Mouse (Mus musculus) large intestine, adult 2 months (tissue): ENCODE data around the gene Cdc42se2. TPM values are rescaled to one million over a fixed set of nuclear protein-coding genes. Genes with fewer than 3 reads are reported as not detected.
A peak's percentile ranks its signal among the peaks of the same experiment; 100 is the strongest.

Experiments used
- DNase-seq: peaks from one replicate; pipeline ENCODE4 v3.0.0-alpha.2; 2012; ENCODE audit warnings: low read depth, low spot score
- WGBS: fragments of 180-500 bp; shearing (Covaris S2); methylation state at CpG from one replicate; pipeline ENCODE4 v1.1.7; 2018; 5-methylcytosine and 5-hydroxymethylcytosine counted together
- polyA plus RNA-seq: library from polyadenylated mRNA; depleted of rRNA; stranded (reverse); fragments of >200 nt; gene quantifications from 2 replicates; pipeline ENCODE4 v1.2.3, GENCODE M21; 2012

Gene Cdc42se2
- polyA plus RNA-seq, 1 experiment, result 81.0 TPM

DNA sequence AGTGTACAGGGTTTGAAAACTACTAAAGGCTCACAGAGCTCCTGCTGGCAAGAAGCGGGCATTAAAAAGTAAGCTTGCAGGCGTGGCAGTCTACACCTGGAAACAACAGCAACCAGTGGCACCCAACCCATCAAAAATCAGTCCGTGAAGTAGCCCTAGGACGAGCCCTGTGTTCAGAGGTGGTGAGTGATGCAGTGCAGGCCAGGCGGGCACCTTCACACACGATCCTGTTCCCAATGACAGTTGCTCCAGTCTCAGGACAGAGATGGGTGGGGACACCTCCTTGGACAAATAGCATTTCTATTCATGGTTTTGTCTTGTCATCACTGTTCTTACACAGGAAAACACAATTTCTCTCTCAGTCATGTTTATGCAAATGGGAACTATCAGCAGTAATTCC is 65.4 kb downstream of the Cdc42se2 start:
- WGBS, result 78% methylated on average over 6 of the region's 6 CpGs

DNA sequence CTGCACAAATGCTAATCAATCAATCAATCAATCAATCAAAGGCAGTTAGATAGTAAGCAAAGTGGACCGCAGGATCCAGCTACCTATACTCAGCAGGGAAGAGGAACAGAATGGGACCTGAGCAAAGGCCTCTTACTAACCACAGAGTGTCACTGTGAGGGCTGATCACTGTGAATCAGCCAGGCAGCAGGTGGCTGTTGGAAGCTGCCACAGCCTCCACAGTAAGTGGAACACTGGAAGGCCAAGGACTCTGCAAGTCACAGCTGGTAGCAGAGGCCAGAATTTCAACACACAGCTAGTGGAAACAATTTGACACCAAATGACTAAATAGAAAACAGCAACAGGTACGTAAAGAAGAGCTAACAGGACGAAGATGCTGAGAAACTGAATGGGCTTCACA is 68.9 kb downstream of the Cdc42se2 start:
- 86% methylated on average over 3 of the region's 3 CpGs for WGBS
- no peak for DNase-seq

More for the DNA sequence above, 65.4 kb downstream of the Cdc42se2 start:
- no peak for DNase-seq

DNA sequence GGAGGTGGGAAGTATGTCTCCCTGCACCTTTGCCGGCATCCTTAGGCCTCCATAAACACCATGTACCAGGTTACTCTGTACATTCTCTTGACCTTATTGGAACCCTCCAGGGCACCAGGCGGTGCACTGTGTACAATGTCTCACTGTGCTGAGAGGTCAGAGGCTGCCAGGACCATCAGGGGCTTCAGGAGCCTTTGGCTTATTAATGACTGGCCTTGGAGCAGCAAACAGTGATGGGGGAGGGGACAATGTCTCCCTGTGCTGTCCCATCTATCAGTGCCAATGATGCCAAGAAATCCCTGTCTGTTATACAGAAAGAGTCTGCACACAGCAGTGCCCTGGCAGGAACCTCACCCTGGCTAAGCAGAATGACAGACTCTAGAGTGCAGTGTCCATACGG is 69.6 kb downstream of the Cdc42se2 start:
- no peak for DNase-seq
- 93% methylated on average over 3 of the region's 3 CpGs for WGBS

DNA sequence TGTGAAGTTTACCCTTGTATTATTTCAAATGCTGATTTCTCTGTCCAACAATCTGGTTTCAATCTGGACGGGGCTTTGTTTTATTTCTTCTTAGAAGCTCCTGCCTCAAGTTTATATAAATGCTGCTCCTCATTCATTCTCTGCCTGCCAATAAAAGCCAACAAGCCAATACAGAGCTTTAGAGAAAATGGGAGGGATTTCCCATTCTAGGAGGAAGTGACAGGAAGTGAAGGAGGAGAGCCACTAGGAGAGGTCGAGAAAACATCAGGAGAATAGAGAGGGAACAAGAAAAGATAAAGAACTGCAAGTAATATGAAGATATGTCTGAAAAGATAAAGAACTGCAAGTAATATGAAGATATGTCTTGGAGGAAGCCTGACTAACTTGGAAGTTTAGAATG is 74.6 kb downstream of the Cdc42se2 start:
- no peak for DNase-seq
- 69% methylated on average over 2 of the region's 2 CpGs for WGBS

DNA sequence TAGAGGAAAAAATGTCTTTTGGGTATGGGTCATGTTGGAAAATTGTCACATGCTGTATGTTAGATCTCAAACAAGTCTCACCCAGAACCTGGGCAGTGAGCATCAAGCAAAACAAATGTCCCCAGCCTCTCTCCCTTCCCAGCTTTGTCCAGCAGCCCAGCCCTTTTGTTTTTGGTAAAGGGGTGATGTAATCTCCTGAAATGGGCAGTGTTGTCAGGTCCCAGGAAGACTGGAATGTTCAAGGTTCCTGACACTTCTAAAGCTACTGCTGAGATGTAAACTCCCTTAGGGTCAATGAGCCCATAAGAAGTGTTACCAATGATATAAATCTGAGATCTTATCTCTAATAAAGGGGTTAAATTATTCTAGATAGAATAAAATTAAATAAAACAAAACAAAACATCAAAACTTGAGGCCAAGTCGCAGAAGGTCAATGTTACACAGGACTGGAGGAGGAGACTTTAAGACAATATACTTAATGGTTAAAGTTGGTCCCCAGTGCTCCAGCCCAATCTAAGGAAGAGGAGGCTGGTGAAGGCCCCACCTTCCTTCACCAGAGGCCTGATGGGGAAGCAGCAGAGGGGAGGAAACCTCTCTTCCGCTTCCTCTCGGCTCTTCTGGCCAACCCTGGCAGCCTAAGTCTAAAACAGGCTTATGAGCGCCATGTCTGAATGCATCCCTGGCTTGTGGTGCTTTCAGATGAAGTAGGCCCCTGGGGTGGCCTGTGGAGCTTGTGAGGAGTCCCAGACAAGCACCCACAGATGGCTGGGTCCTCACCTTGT is 76.8 kb downstream of the Cdc42se2 start:
- no peak for DNase-seq
- WGBS, result 84% methylated on average over 4 of the region's 4 CpGs

DNA sequence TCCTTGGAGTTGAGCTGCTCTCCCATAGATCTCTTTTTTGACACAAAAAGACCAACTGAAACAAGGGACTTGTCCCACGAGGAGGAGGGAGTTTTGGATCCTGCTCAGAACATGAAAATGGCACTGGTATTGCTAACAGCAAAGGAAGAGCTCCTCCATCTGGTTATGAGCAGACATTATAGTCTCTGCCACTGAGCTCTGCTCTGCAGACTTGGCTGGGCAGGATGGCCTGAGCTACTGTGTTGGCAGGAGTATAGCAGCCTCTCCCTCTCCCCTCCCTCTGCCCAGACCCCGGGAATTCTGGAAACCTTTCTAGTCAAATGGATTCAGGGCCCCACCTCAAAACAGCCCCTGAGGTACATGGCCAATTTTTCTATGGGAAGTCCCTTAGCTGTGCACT is 77.8 kb downstream of the Cdc42se2 start:
- no peak for DNase-seq
- 46% methylated on average over 2 of the region's 2 CpGs for WGBS

DNA sequence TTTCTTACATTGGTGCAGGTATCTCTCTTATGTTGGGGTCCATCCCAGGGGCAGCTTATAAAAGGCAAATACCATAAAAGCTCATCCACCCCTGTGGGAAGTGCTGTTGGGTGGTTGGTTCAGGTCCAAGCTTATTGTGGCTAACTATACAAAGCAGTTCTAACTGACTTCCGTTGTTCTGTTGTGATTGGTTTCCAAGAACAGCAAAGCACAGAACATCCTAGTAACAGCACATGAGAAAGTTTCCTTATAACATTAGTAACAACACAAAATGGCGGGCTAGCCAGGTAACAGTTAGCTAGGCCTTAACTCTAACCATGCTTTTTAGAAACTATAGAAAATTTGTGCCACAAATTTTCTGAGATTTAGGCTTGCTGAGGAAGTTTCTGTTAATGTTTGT is 79.3 kb downstream of the Cdc42se2 start:
- WGBS, result 78% methylated on average over 2 of the region's 2 CpGs
- no peak for DNase-seq

DNA sequence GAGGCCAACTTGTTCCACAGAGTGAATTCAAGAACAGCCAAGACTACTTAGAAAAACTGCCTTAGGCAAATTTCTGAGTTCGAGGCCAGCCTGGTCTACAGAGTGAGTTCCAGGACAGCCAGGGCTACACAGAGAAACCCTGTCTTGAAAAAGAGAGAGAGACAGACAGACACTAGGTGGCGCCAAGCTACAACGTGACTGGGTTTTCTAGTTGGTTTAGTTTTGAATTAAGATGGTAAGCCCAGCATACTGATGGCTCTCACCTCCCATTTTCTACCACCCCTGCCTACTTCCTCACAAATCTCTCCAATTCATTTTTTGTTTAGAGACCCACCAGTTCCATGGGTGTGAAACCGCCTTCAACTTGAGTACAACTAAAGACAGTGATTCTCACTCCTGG is 84.2 kb downstream of the Cdc42se2 start:
- DNase-seq, result peak; percentile 40
- 28% methylated on average over 4 of the region's 4 CpGs for WGBS

DNA sequence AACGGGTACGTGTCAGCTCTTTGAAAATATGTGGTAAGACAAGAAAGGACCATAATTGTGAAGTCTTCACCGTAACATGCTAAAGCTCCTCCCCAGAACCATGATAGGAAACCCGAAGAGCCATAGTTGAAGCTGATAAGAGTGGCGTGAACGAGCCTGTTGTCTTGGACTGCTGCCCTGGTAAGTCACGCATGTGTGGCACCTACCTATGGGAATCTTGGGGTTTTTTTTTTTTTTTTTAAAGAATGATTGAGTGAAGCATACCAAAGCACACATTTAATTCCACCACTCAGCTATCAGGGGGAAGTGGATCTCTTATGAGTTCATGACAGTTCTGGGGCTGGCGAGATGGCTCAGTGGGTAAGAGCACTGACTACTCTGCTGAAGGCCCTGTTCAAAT is 85.6 kb downstream of the Cdc42se2 start:
- WGBS, result 69% methylated on average over 8 of the region's 8 CpGs

DNA sequence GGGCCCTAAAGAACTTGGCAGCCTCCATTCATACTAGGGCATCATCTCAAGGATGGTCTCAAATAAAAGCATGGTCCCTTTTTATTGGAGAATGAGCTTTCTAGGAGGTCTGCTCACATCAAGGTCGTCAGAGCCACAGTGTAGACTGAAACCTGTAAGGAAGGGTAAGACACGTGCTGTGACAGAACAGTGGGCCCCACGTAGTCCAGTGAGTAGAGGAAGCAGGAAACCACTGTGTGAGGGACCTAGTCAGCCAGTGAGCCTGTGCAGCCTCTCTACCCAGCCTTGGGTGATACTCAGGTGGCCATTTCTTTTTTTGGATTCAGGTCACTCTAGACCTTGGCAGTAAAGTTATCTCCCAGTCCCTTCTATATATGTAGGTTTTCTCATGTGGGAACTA is 87.5 kb downstream of the Cdc42se2 start:
- 73% methylated on average over 3 of the region's 3 CpGs for WGBS
- no peak for DNase-seq

More for the DNA sequence above, 85.6 kb downstream of the Cdc42se2 start:
- DNase-seq, result no peak

DNA sequence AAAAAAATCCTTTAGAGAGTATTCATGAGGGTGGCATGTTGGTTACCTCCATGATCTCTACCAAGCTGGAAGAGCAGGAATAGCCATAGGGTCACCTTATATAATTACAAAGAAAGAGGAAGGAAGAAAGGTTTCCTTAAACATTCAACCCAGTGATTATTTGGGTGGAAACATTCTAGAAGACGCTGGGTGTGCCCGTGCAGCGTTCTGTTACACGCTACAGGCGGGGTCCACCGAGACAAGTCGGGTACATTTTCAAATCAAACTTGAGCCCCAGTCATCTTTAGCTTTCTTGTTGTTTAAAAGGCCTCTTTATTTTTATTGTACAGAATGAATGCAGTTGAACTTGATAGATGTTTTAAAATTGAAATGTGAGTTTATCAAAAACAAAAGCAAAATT is 88.8 kb downstream of the Cdc42se2 start:
- no peak for DNase-seq
- 85% methylated on average over 7 of the region's 7 CpGs for WGBS

DNA sequence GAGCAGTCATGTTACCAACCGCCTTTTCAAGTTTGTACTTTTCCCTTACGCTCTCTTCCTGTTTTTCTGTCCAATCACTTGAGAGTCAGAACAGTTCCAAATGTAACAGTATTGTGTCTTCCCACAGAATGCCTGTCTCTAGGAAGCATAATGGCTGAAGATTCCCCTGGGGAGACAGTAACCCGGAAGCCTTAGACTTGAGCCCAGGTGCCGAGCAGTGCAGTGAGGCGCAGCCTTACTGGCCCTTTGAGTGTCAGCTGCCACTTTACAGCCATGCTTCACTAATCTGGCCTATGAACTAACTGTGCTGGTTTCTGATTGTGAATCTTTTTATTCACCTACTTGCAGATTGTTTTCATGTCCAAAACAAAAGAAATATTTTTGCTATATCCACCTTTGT is 89.9 kb downstream of the Cdc42se2 start:
- DNase-seq, result no peak
- 87% methylated on average over 5 of the region's 5 CpGs for WGBS

DNA sequence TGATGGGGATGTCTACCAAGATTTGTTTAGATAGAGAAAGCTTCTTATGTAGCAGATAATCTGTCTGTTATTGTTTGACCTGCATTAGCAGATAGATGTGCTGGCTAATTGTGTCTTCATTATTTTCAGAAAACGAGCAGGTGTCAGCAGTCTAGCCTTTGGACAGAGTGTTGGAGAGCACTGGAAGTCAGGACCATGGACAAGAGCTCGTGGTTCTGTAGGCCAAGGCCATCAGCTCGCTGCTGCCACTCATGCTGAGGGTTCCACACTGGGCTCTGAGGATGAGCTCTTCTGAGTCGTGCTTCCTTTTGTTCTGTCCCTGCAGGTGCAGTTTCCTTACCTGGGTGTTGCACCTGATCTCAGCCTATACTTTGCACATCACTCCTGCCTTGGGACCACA is 91.5 kb downstream of the Cdc42se2 start:
- WGBS, result 56% methylated on average over 4 of the region's 4 CpGs
- DNase-seq, result no peak

DNA sequence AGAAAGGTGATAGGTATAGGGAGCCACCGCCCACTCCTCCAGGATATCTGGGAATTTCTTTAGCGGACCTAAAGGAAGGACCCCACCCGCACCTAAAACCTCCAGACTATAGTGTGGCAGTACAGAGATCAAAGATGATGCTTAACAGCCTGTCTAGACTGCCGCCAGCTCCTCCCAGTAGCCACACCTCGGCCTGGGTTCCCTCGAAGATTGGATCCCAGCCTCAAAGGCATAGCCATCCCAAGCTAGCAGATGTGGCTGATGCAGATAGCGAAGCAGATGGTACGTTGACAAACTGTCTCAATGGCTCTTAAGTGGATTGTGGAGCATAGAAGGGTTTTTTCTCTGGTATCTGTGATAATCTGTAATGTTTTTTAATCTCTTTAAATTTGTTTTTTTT is 93.2 kb downstream of the Cdc42se2 start:
- WGBS, result 73% methylated on average over 8 of the region's 8 CpGs
- no peak for DNase-seq

DNA sequence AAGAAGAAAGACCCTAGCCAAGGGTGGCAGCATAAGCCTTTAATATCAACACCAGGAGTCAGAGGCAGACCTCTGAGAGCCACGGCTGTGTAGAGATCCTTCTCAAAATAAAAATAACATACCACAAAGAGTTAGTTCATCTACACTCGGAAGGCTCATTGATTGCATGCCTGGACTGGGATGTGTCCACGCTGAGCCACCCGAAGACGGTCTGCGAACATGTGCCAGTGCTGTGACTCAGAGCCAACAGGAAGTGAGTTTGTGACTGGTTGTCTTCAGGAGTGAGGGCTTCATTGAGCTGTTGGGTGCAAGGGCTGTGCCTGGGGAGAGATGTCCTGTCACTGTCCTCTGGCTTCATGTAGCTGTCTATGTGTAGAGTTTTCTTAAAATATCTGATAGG is 93.8 kb downstream of the Cdc42se2 start:
- WGBS, result 57% methylated on average over 6 of the region's 6 CpGs
- DNase-seq, result no peak

DNA sequence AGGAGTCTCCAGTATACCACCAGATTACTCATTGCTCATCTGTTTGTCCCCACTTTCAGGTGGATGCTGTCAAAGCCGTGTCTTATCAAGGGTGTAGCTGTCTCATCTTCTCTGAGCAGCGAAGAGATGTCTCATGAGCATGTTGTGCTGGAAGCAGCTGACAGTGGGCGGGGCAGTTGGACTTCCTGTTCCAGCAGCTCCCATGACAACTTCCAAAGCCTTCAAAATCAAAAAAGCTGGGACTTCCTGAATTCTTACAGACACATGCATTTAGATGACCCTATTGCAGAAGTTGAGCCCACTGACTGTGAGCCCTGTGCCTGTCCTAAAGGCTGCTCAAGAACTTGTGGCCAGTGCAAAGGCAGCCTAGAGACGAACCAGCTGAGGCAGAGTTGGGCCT is 96.3 kb downstream of the Cdc42se2 start:
- no peak for DNase-seq
- 62% methylated on average over 4 of the region's 4 CpGs for WGBS

DNA sequence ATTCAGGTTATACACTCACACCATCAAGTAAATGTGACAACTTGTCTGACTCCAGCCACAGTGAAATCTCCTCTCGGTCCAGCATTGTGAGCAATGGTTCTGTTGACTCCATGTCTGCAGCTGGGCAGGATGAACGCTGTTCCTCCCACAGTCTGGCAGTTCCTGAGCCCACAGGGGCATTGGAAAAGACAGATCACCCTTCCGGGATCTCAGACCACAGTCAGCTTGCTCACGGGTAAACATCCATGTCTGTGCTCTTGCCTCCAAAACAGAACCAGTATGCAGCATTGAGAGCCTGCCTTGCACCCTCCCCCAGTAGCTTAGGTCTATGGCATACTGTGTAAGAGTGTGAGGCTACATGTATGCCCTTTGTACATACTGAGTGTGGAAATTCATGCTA is 97.3 kb downstream of the Cdc42se2 start:
- WGBS, result 85% methylated on average over 4 of the region's 4 CpGs
- DNase-seq, result no peak

DNA sequence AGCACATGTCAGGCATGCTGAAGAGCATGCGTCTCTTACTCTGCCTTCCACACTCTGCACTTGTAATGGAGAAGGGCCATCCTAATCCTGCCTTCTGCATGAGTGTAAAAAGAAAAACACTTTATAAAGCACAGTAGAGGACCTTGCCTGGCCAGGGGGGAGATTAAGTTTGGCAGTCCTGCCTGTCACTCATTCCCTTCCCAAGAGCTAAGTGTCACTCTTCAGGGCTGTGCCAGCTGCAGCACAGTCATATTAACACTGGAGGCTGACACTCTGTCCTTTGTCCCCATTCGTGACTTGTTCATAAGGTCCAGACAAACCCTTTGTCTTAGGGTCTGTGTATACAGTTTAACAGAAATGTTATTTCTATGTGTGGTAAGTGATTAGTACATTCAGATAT is 102.6 kb downstream of the Cdc42se2 start:
- DNase-seq, result no peak
- WGBS, result 92% methylated on average over 2 of the region's 2 CpGs

DNA sequence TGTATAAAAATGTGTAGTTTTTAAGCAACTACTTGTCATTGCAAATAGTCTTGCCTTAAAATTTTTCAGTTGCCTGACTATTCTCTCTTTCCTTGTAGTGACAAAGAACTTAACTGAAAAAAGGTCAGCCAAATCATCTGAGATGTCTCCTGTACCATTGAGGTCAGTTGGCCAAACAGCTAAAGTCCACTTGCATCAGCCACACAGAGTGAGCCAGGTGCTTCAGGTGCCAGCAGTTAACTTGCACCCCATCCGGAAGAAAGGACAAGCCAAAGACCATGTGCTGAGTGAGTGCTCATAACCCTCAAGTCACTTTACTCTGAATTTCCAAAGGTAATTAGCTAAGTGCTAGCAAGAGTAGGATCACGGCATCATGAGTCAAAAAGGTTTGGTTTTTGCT is 108.3 kb downstream of the Cdc42se2 start:
- WGBS, result 93% methylated on average over 2 of the region's 2 CpGs
- no peak for DNase-seq

DNA sequence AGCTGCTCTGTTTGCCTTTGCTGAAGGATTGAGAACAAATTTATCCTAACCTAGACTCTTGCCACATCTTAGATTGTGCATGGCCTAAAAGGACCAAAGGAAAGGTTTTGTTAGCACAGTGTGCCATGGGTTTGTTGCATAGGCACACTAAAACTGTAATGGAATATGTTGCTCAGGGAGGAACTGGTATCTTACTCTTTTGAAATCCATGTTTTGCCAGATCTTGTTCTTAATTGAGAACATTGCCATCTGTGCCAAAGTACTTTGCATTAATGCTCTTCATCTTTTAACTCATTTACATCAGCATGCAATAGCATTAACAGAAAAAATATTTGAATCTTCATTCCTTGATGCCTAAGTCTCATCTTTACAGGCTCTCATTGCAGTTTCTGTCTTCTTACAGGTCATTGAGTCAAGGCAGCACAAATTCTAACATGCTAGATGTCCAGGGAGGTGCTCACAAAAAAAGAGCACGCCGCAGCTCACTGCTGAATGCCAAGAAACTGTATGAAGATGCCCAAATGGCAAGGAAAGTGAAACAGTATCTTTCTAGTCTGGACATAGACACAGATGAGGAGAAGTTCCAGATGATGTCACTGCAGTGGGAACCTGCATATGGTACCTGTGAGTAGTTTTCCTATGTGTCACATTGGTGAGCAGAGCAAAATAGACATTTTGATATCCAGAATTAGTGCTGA is 111.5 kb downstream of the Cdc42se2 start:
- 99% methylated on average over 2 of the region's 2 CpGs for WGBS
- DNase-seq, result no peak

DNA sequence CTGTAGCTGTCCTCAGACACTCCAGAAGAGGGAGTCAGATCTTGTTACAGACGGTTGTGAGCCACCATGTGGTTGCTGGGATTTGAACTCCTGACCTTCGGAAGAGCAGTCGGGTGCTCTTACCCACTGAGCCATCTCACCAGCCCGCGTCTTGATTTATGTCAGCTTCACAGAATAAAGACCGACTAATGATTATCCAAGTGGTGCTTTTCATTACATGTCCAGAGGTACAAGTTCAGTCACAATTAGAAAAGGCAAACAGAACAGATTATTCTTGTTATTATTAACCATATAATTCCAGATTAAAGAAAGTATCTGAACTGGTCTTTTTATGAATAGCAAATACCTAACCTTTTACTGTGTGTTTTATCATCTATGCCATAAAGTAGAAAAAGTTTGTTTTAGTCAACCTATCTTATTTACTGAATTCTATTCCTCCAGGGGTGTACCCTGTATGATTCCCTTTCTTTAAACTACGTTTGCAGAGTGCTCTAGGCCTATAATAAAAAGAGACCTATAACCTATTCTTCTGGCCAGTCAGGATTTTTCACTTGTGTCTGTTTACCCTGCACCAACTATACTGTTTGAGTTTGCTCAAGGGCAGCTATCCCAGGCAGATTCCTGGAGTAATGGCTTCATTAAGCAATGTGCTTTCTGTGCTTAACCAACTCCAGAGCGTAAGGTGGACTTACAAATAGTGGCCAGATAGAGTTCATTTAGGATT is 113.7 kb downstream of the Cdc42se2 start:
- no peak for DNase-seq
- 45% methylated on average over 8 of the region's 8 CpGs for WGBS
